Mouse (Mus musculus) fat pad, adult 2 months (tissue): Measurements from ENCODE around the gene Scgb2b2.

ENCODE experiments used
- DNase-seq: peaks from one replicate; pipeline ENCODE4 v3.0.0-alpha.2; 2011; ENCODE audit warnings: low read depth, low spot score; ENCODE audit errors: extremely low read depth

The Scgb2b2 gene

GRCm38 (mm10) chr7:31290208-31290607 is at the start of gene Scgb2b2:
TSS of gene Scgb2b2 (plus strand) at chr7:31290508.
- DNase-seq, result no peak

- no peak for DNase-seq
Measured at GRCm38 (mm10) chr7:31291721-31292120, 1.4 kb downstream of the Scgb2b2 start, which contains the start of gene Scgb1b2. TSS of gene Scgb1b2 (minus strand) at chr7:31291821.
